Mouse (Mus musculus) ovary, postnatal 10 days (tissue): Measurements from ENCODE around the gene Gm21292.
"Not testable (repeated sequence)": the region's sequence is repeated elsewhere in the genome, so short reads cannot be mapped to it uniquely, and the experiment has no call there.

ENCODE experiments used
- DNase-seq: peaks from one replicate; pipeline ENCODE4 v3.0.0; 2022; ENCODE audit warnings: low spot score

Gm21292 gene

DNA sequence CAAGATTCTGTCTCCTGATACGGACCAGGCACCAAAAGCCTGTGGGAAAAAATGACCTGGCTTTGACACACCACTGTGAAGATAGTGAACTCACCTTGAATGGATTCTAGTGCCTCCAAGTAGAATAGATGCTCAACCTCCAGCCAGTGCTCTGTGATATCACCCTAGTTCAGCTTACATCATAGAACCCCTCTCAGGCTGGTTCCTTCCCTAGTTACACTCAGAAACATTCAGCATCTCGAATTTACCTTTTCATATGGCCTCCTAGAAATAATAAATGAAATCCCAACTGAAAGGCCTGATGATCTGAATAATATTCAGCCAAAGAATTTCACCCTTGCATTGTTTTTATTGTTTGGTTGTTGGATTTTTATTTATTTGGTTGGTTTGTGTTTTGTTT, at the start of gene Gm21292:
Gene Gm21292, minus strand, starts transcription at position 101 of the 400 bp plus-strand sequence.
- not testable (repeated sequence) for DNase-seq
